Mouse (Mus musculus): ENCODE measurements at regions not wholly inside any gene's neighbourhood (a gene's known extent, or its start where the extent isn't known, plus 50 kb on each side); places are given as distances from the start of the nearest gene placed in this dataset.
A peak's percentile ranks its signal among the peaks of the same experiment; 100 is the strongest.

GRCm38 (mm10) chr4:54027565-54028237 lies 201.9 kb downstream of the Tmem38b start:
- DNase-seq (ENCODE audit: low read depth, low spot score) = no peak

DNA sequence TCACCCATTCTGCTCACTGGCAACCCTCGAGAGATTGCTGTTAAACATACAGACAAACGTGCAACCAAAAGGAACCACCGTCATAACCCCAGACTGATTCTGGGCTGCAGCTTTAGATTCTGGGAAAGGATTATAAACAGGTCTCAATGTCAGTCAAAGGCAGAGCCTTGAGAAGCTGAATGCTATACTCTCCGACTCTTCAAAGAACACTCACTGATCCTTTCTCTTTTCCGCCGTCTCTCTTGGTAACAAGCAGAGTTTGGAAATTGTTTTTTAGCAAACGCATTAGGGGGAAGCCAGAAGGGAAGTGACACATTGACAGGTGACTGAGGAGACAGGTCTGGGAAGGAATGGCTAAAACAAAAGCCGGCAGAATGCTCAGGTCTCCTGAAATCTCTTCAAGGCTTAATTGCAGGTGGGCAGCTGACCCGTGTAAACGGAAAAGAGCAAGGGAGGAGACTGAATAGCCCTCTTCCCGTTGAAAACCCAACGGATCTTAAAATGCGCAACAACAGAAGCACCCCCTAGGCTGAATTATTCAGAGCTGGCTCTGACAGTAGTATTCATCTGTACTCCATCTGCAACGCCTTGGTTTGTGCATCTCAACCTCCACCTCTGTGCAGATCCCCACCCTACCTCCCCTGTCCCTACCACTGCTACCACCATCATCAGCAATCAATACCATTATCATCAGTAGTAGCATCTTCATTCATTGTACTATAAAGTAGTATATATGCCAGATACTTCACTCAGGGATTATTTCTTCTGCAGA lies 219.6 kb downstream of the Tmem38b start:
- no peak for DNase-seq (ENCODE audit: low read depth, low spot score)

DNA sequence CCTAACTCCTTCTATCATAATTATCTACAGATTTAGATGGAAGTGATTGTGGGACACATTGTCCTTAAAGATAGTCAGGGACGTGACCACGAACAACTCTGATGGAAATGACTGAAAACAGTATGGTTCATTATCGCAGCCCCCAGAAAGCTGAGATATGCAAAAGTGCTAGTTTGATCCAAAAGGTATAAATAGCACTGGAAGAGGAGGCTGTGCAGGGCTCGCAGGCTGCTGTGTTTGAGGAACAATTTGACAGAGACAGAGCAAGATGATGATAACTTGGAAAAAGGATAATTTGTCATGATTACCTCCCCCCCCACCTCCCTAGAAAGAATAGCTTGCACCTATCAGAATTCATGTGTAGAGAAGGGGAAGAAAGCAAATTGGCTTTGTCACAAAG lies 238.5 kb downstream of the Tmem38b start:
- DNase-seq (ENCODE audit: low read depth, low spot score) = no peak

DNA sequence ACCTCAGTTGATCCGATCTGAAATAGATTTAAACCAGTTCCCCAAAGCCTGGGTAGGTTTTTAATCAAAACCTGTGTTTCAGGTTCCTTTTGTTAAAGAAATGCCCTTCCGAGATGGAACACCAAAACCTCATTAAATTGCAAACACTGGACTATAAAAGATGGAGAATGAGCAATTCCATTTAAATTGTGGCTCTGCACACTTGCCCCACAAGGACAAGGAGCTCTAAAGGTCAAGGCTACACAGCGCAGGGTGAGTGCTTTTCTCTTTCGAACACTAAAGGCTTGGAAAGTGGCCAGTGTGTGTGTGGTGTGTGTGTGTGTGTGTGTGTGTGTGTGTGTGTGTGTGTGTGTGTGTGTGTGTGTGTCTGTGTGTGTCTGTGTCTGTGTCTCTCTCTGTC lies 246.1 kb downstream of the Tmem38b start:
- DNase-seq (ENCODE audit: low read depth, low spot score) = peak; percentile 77

DNA sequence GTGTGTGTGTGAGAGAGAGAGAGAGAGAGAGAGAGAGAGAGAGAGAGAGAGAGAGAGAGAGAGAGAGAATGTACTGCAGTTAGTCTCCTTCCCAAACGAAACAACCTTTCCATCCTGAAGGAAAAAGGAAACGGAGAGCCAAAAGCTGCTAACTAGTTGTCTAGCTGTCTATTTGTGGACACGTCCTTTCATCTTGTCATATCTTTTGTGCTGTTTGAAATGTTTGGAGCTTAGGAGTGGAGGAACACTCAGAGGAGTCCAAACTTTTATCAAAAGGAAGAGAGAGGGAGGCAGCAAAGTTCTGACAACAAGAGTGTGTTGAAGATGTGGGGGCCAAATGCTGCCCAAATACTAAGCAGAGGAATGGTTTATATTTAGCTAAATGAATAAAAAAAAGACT lies 246.6 kb downstream of the Tmem38b start:
- DNase-seq (ENCODE audit: low read depth, low spot score) = peak; percentile 31

GRCm38 (mm10) chr4:54072932-54073331 lies 247.1 kb downstream of the Tmem38b start:
- DNase-seq (ENCODE audit: low read depth, low spot score) = peak; percentile 91

GRCm38 (mm10) chr4:54073483-54073882 lies 247.6 kb downstream of the Tmem38b start:
- DNase-seq (ENCODE audit: low read depth, low spot score) = no peak

DNA sequence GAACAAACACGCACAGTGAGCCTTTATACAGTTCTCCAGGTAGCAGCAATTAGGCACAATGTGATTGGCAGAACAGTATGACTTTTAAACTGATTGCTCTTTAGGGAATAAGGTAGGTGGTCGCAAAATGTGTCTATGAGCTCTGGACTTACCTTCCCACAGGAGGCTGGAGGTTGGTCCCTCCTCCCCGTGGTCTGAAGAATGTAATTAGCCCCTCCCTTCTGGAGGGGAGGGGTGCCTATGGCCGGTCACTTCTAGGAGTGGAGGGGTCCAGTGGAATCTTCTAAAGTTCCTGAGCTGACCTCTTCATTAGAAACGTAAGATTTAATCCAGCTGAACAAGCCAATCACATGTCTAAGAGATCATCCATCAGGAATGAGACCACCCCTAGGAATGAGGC lies 248.4 kb downstream of the Tmem38b start:
- DNase-seq (ENCODE audit: low read depth, low spot score) = peak; percentile 8

- no peak for DNase-seq (ENCODE audit: low read depth, low spot score)
Observed at GRCm38 (mm10) chr4:54080526-54080925, 254.7 kb downstream of the Tmem38b start.

DNA sequence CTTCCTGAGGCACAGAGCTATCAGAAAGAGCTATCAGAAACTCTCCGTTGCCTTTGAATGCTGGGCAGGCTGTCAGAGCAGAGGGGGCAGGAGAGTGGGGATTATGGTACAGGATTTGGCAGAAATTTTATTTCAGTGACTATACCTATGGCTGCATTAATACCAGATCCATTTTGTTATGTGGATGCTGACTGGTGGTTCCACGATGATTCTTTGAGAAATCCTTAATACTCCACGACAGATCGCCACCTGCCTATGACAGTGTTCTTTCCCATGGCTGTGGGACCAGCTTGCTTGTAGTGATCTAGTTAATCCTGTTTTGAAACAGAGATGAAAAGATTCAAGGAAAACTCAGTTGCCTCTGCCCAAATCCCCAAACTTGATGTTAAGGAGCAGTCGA lies 255.6 kb downstream of the Tmem38b start:
- DNase-seq (ENCODE audit: low read depth, low spot score) = no peak

DNA sequence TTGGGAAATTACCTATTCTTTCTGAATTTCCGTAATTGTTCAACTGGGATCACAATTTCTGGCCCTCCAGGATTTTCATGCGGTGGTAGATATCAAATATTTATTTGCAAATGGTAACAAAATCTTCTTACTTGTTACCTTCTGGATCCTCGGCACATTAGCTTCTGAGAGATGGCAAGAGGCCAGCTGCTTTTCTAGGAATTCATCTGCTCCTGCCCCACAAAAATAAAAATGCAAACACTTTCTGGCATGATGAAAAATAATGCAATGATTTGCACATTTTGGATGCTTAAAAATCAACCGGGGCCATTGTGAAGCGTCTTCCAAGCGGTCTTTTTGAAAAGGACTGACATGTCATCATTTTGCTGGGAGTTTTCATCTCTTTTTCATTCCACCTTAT lies 258.9 kb downstream of the Tmem38b start:
- no peak for DNase-seq (ENCODE audit: low read depth, low spot score)

DNA sequence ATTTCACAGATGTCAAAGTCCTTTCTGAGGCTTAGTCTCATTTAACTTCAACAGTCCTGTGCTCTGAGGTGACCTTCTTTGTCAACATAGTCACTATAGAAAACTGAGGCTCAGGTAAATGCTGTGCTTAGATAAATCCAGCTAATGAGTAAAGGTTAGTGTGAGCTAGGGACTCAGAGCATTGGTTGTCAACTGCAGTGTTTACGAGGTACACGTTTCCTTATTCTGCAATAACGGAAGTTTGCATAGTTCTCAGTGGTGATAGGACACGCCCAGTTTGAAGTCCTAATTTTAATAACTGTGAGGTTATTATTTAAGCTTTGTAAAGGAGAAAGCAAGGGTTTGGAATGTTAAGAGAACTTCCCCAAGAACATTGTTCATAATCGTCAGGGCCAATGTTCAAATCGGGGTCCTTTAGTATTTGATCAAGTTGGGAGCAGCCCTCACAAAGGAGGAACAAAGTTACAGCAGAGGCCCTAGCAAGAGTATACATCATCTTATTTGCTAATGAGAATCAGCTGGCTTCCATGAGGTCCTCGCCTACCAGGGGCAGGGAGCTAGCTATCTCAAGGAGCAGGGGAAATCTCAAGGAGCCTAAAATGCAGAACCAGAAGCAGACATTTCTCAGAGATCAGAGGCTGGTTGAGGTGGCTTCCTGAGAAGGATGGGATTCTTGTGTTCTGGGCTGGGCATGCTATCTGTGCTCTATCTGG lies 268.6 kb downstream of the Tmem38b start:
- no peak for DNase-seq (ENCODE audit: low read depth, low spot score)

- no peak for DNase-seq (ENCODE audit: low read depth, low spot score)
Observed at GRCm38 (mm10) chr4:54095200-54095930, 269.5 kb downstream of the Tmem38b start.

DNA sequence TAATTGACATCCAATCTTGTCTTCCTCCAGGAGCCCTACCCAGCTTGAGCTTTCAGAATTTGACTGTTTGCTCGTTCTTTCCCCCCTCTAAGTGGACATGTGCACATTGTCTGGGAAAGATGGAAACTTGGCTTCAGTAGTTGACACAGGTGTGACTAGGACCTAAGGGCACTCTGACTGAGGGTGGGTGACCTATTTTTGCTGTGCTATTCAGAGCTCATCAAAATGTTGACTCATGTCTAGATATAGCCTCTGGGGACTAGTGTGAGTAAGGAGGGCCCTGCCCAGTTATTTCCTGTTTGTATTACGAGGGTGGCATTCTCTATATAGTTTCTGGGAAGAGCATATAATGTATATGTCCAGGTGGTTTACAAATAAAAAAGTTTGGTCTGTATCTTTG lies 271.7 kb downstream of the Tmem38b start:
- no peak for DNase-seq (ENCODE audit: low read depth, low spot score)

GRCm38 (mm10) chr4:54100282-54100681 lies 274.4 kb downstream of the Tmem38b start:
- DNase-seq (ENCODE audit: low read depth, low spot score) = no peak

- DNase-seq (ENCODE audit: low read depth, low spot score) = no peak
Observed at GRCm38 (mm10) chr4:54106976-54107375, 281.1 kb downstream of the Tmem38b start.

GRCm38 (mm10) chr4:54116310-54116709 lies 290.5 kb downstream of the Tmem38b start:
- DNase-seq (ENCODE audit: low read depth, low spot score) = no peak

GRCm38 (mm10) chr4:54118179-54118846 lies 292.5 kb downstream of the Tmem38b start:
- no peak for DNase-seq (ENCODE audit: low read depth, low spot score)

DNA sequence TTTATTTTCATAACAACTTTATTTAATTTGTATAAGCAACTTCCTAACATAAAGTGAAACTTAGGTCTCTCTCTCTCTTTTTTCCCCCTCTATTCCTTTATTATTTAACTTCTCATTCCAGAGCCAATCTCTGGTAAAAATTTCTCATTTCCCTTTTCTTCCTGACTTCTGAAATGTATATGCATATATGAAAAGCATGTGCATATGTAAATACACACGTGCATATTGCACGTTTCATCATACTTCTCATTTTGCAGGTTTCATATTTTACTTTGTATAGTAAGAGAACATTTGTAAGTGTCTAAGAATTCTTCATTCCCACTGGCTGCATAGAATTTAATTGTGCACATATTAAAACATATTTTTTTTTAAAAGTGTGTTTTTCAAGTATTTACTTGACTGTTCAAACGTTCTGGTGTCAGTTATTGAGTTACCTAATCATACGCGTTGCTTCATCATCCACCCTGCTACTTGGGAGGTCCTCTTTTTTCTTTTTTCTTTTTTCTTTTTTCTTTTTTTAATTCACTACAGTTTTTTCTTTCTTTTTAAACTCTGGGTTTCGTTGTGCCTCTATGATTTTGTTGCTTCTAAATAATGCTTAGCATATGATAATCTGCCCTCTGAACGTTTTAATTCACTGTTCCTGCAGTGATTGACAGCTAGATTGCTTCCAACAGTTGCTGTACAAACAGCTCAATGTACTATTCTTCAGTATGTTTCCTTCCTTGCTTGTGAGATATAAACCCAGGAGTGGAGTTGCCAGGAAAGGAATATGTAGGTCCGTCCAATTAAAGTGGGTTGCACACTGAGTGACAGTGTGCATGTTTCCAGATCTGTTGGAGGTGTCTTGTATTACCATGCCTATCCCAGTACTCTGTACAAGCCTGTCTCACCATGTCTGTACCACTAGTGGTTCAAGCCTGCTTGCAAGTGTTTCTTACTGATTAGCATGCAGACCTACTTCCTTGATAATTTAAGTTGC lies 303.2 kb downstream of the Tmem38b start:
- DNase-seq (ENCODE audit: low read depth, low spot score) = no peak

- no peak for DNase-seq (ENCODE audit: low read depth, low spot score)
Observed at GRCm38 (mm10) chr4:54156146-54156545, 330.3 kb downstream of the Tmem38b start.

Measured in ES-CJ7 (cell line).